Mouse (Mus musculus): Measurements from ENCODE around the gene Lrrtm3.
A peak's percentile ranks its signal among the peaks of the same experiment; 100 is the strongest.

The Lrrtm3 gene

DNA sequence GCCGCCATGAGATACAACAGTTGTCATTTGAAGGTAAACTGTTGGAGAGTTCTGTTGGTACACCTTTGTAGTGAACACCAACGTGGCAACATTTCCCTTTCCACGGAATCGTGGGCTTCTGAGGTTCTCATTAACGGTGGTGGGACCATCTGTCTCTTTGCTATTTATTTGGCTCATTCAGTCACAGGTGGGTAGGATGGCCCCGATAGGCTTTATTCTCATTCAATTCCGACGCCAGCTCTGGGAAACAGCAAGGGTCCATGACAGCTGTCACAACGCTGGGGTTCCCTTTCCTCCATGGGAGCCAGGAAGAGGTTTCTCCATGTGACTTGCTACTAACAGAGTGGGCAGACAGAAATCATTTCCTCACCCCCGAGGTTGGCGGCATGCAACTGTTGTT lies 48.2 kb downstream of the Lrrtm3 start:
- no peak for DNase-seq (ENCODE audit: extremely low read depth, insufficient read length, low spot score)

GRCm38 (mm10) chr10:64041218-64041617 lies 48.9 kb downstream of the Lrrtm3 start:
- DNase-seq (ENCODE audit: extremely low read depth, insufficient read length, low spot score) = no peak

GRCm38 (mm10) chr10:64039760-64040535 lies 50.1 kb downstream of the Lrrtm3 start:
- DNase-seq (ENCODE audit: extremely low read depth, insufficient read length, low spot score) = no peak

GRCm38 (mm10) chr10:64030901-64031300 lies 59.2 kb downstream of the Lrrtm3 start:
- DNase-seq (ENCODE audit: extremely low read depth, insufficient read length, low spot score) = no peak

GRCm38 (mm10) chr10:64023340-64023739 lies 66.7 kb downstream of the Lrrtm3 start:
- peak; percentile 4 for DNase-seq (ENCODE audit: extremely low read depth, insufficient read length, low spot score)

DNA sequence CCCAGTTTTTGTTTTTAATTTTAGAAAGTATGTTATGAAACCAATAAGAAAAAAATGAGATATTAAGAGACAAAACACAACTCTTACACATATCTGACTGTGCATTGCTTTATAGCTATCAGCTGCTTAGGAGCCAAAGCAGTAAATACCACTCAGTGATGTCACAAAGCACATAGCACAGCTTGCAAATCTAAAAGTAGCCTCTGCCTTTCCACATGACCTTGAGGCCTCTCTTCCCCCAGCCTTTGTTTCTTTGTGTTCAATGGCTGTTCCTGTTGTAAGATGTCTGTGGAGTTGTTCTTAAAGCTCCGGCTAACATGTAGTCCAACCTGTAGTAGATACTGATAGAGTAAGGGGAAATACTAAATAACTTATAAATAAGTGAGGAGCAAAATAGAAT lies 69.7 kb downstream of the Lrrtm3 start:
- no peak for DNase-seq (ENCODE audit: extremely low read depth, insufficient read length, low spot score)

- no peak for DNase-seq (ENCODE audit: extremely low read depth, insufficient read length, low spot score)
These were observed 88.1 kb downstream of the Lrrtm3 start for GRCm38 (mm10) chr10:64001996-64002395.

- DNase-seq (ENCODE audit: extremely low read depth, insufficient read length, low spot score) = no peak
These were observed 88.5 kb downstream of the Lrrtm3 start for GRCm38 (mm10) chr10:64001531-64001930.

DNA sequence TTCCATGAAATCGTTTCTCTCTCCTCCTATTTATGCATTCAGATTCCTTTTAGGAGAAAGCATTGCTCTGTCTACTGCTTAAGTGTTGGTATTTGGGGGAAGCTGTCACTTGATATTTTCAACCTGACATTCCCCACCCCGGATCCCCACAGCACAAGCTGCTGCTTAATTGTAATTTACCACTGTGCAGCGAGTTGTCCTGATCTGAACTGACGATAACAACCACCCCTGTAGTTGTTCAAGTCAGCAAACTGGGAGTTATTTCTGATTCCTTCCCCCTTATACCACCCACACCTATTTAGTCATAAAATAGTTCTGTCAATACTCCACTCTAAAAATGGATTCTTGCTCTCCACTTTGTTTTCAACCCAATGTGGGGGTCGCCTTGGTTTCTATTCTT lies 95.8 kb downstream of the Lrrtm3 start:
- DNase-seq (ENCODE audit: extremely low read depth, insufficient read length, low spot score) = no peak

GRCm38 (mm10) chr10:63985576-63985975 lies 104.5 kb downstream of the Lrrtm3 start:
- DNase-seq (ENCODE audit: extremely low read depth, insufficient read length, low spot score) = no peak

- DNase-seq (ENCODE audit: extremely low read depth, insufficient read length, low spot score) = no peak
These were observed 110.7 kb downstream of the Lrrtm3 start for GRCm38 (mm10) chr10:63979410-63979809.

GRCm38 (mm10) chr10:63978969-63979368 lies 111.1 kb downstream of the Lrrtm3 start:
- DNase-seq (ENCODE audit: extremely low read depth, insufficient read length, low spot score) = no peak

GRCm38 (mm10) chr10:63978535-63978934 lies 111.5 kb downstream of the Lrrtm3 start:
- DNase-seq (ENCODE audit: extremely low read depth, insufficient read length, low spot score) = no peak

DNA sequence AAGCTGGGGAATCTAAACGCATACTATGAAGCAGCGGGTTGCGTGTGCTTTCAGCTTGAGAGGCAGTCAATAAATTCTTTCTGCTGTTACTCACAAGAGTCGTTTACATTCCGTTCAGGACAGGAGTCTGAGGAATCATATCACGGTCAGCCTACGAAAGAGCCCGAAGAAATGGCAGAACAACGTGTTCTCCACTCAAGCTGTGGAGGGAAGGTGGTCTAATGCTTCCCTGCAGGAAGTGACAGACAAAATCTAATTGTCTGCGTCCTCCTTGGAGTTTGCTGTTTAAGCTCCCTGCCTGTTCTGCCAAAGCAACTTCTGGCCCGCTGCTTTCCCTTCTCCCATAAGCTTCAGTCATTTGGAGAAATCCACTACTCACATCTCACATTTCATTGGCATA lies 112.0 kb downstream of the Lrrtm3 start:
- no peak for DNase-seq (ENCODE audit: extremely low read depth, insufficient read length, low spot score)

DNA sequence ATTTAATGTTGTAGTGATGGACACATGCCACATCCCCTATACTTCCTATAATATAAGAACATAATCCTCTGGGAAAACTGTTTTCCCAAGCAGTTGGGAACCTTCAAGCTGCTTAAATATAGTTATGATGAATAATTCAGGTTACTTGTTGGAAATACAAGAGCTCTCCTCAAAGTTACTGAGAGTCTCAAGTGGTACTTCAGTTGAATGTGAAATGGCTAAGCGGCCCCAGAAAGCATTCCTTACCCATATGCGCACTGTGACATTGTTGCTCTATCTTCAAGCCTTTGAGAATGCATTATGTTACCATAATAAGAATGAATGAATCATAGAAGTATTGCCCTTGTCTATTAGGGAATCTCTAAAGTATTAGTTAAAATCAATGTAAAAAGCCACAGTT lies 117.8 kb downstream of the Lrrtm3 start:
- no peak for DNase-seq (ENCODE audit: extremely low read depth, insufficient read length, low spot score)

DNA sequence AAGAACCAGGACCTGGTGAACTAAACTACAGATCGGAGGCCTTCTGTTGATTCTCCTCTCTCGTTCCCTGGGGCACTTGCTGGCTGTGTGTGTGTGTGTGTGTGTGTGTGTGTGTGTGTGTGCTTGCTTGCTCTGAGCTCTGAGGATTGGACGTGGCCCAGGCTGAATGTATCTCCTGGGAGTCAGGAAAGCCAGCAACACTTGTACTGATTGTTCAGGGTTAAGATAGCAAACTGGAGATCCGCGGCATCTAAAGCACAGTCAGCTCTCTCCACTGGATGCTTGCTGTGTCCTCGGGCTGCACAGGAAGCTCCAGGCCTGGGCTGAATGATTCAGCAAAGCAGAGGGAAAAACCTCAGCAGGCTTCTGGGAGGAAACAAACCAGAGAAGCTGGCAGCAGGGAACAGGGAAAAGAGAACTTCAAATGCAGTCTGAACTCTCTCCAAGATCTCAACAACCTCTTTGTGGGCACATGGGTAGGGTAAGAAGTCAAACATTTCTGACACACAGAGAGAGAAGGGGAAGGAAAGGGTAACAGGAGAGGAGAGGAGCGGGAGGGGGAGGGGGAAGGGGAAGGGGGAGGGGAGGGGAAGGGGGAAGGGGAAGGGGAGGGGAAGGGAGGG lies 135.7 kb downstream of the Lrrtm3 start:
- peak; percentile 42 for DNase-seq (ENCODE audit: extremely low read depth, insufficient read length, low spot score)

DNA sequence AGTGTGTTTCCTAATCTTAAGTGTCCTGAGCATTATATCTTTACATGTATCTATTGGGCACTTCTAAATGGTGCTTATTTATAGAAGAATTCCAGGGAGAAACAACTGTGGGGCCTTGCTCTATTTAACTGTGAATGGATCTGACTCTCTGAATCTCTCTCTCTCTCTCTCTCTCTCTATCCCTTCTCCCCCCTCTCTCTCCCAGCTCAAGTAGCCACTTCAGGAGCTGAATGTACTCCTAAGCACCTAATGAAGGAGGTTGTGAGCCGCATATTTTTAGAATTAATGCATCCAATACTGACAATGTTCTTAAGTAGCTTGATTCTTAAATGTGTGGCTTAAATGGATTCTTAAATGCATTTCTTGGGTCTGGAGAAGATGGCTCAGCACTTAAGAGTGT lies 138.6 kb downstream of the Lrrtm3 start:
- no peak for DNase-seq (ENCODE audit: extremely low read depth, insufficient read length, low spot score)

DNA sequence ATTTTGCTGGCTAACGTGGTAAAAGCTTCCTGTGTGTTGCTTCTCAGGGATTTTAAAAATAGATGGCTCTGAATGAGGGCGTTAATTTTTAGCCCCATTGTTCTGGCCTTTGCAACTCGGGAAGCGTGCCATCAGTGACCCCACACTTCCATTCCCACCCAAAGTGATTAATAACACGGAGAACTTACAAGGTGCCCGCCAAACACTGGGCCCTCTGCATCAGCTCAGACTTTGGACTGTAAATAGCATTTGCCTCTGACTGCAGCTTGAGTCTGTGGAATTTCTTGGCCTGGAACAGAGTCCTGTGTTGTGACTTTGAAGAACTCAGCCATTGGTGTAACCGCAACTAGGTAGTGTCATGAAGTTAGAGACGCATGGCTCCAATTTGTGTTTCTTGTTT lies 139.2 kb downstream of the Lrrtm3 start:
- DNase-seq (ENCODE audit: extremely low read depth, insufficient read length, low spot score) = no peak

- DNase-seq (ENCODE audit: extremely low read depth, insufficient read length, low spot score) = no peak
These were observed 142.8 kb downstream of the Lrrtm3 start for GRCm38 (mm10) chr10:63947266-63947665.

DNA sequence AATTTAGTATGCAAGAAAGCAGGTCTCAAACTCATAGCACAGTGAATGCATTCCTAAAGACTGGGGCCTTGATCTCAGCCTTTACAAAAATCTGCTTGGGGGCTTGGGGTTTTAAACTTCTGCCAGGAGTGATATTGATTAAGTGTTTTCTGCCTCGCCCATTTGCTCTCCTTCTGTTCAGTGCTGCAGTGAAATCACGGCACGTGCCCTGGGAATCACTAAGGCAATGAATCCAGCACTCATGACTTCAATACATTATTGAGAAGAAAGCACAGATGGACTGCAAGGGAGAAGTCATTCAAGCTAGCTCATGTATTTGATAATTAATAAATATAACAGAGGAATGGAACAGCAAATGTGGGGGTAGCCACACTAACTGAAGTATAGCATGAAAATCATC lies 144.5 kb downstream of the Lrrtm3 start:
- no peak for DNase-seq (ENCODE audit: extremely low read depth, insufficient read length, low spot score)

- DNase-seq (ENCODE audit: extremely low read depth, insufficient read length, low spot score) = no peak
These were observed 156.1 kb downstream of the Lrrtm3 start for GRCm38 (mm10) chr10:63933946-63934345.

- DNase-seq (ENCODE audit: extremely low read depth, insufficient read length, low spot score) = no peak
These were observed 162.7 kb downstream of the Lrrtm3 start, which contains the start of gene Gm10118 for GRCm38 (mm10) chr10:63927334-63927733. Gm10118 (minus strand) TSS chr10:63927434.

Data from 3134 (cell line).